Mouse (Mus musculus) CH12.LX (cell line): ENCODE results near the gene Abca1. TPM values are rescaled to one million over a fixed set of nuclear protein-coding genes. Genes with fewer than 3 reads are reported as not detected.

Experiments used
- DNase-seq: peaks from one replicate; pipeline ENCODE4 v3.0.0-alpha.2; 2013; ENCODE audit errors: extremely low read depth
- H3K27ac ChIP-seq: 2 replicates; pipeline ENCODE4 v1.5.1; 2012; ENCODE audit warnings: low read depth, mild to moderate bottlenecking, control low read depth, moderate library complexity; ENCODE audit not compliant: insufficient read depth
- H3K27me3 ChIP-seq: replicated peaks from 2 replicates; pipeline ENCODE3; 2012; ENCODE audit warnings: inconsistent platforms
- H3K36me3 ChIP-seq, 2 experiments: replicated peaks in 1 of 2; 2 replicates each; pipeline versions ENCODE3 to v1.6.1; 2012; ENCODE audit warnings: inconsistent platforms in 1 of 2, low read length in 1 of 2, mild to moderate bottlenecking in 1 of 2, mixed read lengths in 1 of 2, moderate library complexity in 1 of 2; ENCODE audit not compliant: control insufficient read depth in 1 of 2, insufficient read depth in 1 of 2
- H3K4me1 ChIP-seq, 2 experiments: 2 replicates each; pipeline ENCODE4 v1.6.1; 2012; ENCODE audit warnings: inconsistent platforms in 1 of 2, moderate library complexity in 1 of 2; ENCODE audit not compliant: insufficient read depth in 2 of 2, control insufficient read depth in 1 of 2
- H3K4me2 ChIP-seq: 2 replicates; pipeline ENCODE4 v1.6.1; 2012; ENCODE audit warnings: low read depth, mild to moderate bottlenecking, control low read depth; ENCODE audit not compliant: poor library complexity, insufficient read depth, severe bottlenecking
- H3K4me3 ChIP-seq, 3 experiments: fragments of 150-350 bp in 1 of 3; sonication (generic) in 1 of 3; replicated peaks in 1 of 3; 2 replicates each; pipeline versions ENCODE3 to v1.5.1; 2011 to 2012; ENCODE audit warnings: low read depth in 2 of 3, low read length in 2 of 3, mild to moderate bottlenecking in 2 of 3, moderate library complexity in 2 of 3, control low read depth in 1 of 3, improper control_type of control experiment in 1 of 3, inconsistent platforms in 1 of 3, mixed read lengths in 1 of 3; ENCODE audit not compliant: poor library complexity in 1 of 3
- H3K79me2 ChIP-seq: replicated peaks from 2 replicates; pipeline ENCODE4 v1.6.1; 2012; ENCODE audit warnings: mild to moderate bottlenecking, moderate library complexity; ENCODE audit not compliant: control insufficient read depth, poor library complexity, insufficient read depth, severe bottlenecking; ENCODE audit errors: extremely low read depth
- H3K9ac ChIP-seq: 2 replicates; pipeline ENCODE4 v1.6.1; 2012; ENCODE audit warnings: low read depth, mild to moderate bottlenecking, control low read depth, moderate library complexity; ENCODE audit not compliant: insufficient read depth
- H3K9me3 ChIP-seq: replicated peaks from 2 replicates; pipeline ENCODE3; 2012; ENCODE audit warnings: low read length, inconsistent platforms, mixed read lengths
- E2F4 ChIP-seq: IDR thresholded peaks from 2 replicates; pipeline ENCODE4 v1.6.1; 2011; ENCODE audit warnings: low read depth, low read length, improper control_type of control experiment; ENCODE audit not compliant: insufficient replicate concordance
- ETS1 ChIP-seq: conservative IDR thresholded peaks from 2 replicates; pipeline ENCODE4 v1.6.1; 2012; ENCODE audit warnings: low read depth, mild to moderate bottlenecking, inconsistent platforms, low read length, improper control_type of control experiment, moderate library complexity
- HCFC1 ChIP-seq: IDR thresholded peaks from 2 replicates; pipeline ENCODE4 v1.6.1; 2012; ENCODE audit warnings: low read depth, mild to moderate bottlenecking, inconsistent platforms, low read length, improper control_type of control experiment
- JUN ChIP-seq: IDR thresholded peaks from 2 replicates; pipeline ENCODE4 v1.6.1; 2011; ENCODE audit warnings: low read depth, mild to moderate bottlenecking, low read length, improper control_type of control experiment, moderate library complexity; ENCODE audit not compliant: insufficient read depth
- JUND ChIP-seq: conservative IDR thresholded peaks from 2 replicates; pipeline ENCODE4 v1.6.1; 2011; ENCODE audit warnings: low read depth, low read length, improper control_type of control experiment
- MEF2A ChIP-seq: IDR thresholded peaks from 2 replicates; pipeline ENCODE4 v1.6.1; 2014; ENCODE audit warnings: low read depth, mild to moderate bottlenecking, inconsistent platforms, low read length, improper control_type of control experiment, borderline replicate concordance
- MYC ChIP-seq: IDR thresholded peaks from 2 replicates; pipeline ENCODE4 v1.6.1; 2011; ENCODE audit warnings: low read depth, mild to moderate bottlenecking, improper control_type of control experiment, low read length
- NRF1 ChIP-seq: IDR thresholded peaks from 2 replicates; pipeline ENCODE4 v1.6.1; 2014; ENCODE audit warnings: low read depth, mild to moderate bottlenecking, inconsistent platforms, low read length, improper control_type of control experiment, moderate library complexity
- PAX5 ChIP-seq: IDR thresholded peaks from 2 replicates; pipeline ENCODE4 v1.6.1; 2012; ENCODE audit warnings: low read length, inconsistent platforms, mixed read lengths
- POLR2A ChIP-seq: IDR thresholded peaks from 2 replicates; pipeline ENCODE4 v1.6.1; 2011; ENCODE audit warnings: low read depth, mild to moderate bottlenecking, improper control_type of control experiment, low read length
- RAD21 ChIP-seq: IDR thresholded peaks from 2 replicates; pipeline ENCODE4 v1.6.1; 2011; ENCODE audit warnings: low read depth, mild to moderate bottlenecking, low read length, improper control_type of control experiment, moderate library complexity
- RCOR1 ChIP-seq: conservative IDR thresholded peaks from 2 replicates; pipeline ENCODE4 v1.6.1; 2012; ENCODE audit warnings: low read depth, mild to moderate bottlenecking, inconsistent platforms, low read length, improper control_type of control experiment
- SIN3A ChIP-seq: IDR thresholded peaks from 2 replicates; pipeline ENCODE4 v1.6.1; 2012; ENCODE audit warnings: low read length, improper control_type of control experiment, inconsistent platforms
- SMC3 ChIP-seq: IDR thresholded peaks from 2 replicates; pipeline ENCODE4 v1.6.1; 2011; ENCODE audit warnings: low read depth, low read length, improper control_type of control experiment
- USF1 ChIP-seq: IDR thresholded peaks from 2 replicates; pipeline ENCODE4 v1.6.1; 2014; ENCODE audit warnings: low read depth, mild to moderate bottlenecking, inconsistent platforms, low read length, improper control_type of control experiment
- ZKSCAN1 ChIP-seq: IDR thresholded peaks from 2 replicates; pipeline ENCODE4 v1.6.1; 2012; ENCODE audit warnings: low read depth, inconsistent platforms, low read length, improper control_type of control experiment, borderline replicate concordance
- ZMIZ1 ChIP-seq: IDR thresholded peaks from 2 replicates; pipeline ENCODE4 v1.6.1; 2012; ENCODE audit warnings: low read depth, mild to moderate bottlenecking, inconsistent platforms, low read length, improper control_type of control experiment
- ZNF384 ChIP-seq: IDR thresholded peaks from 2 replicates; pipeline ENCODE4 v1.6.1; 2012; ENCODE audit warnings: low read depth, low read length, improper control_type of control experiment, inconsistent platforms
- dilution Hi-C: fragments of 300-500 bp; cut with MboI; formaldehyde crosslinking; loops from 2 replicates; pipeline ENCODE4 v1.14.3; 2020; ENCODE audit warnings: low sequenced_read_pairs; ENCODE audit not compliant: extremely low pct_unique_long_range_greater_than_20kb, extremely low pct_ligation_motif_present
- in situ Hi-C: fragments of 300-500 bp; cut with MboI; formaldehyde crosslinking; loops from 3 replicates; pipeline ENCODE4 v1.14.3; 2019; ENCODE audit warnings: low sequenced_read_pairs, low pct_ligation_motif_present, low pct_unique_long_range_greater_than_20kb, mixed read lengths
- polyA plus RNA-seq: library from polyadenylated mRNA; unstranded; fragments of >175 nt; gene quantifications from 2 replicates; pipeline ENCODE4 v1.2.1, GENCODE M21; 2012; ENCODE audit warnings: low read depth; ENCODE audit not compliant: insufficient read length
- total RNA-seq, 2 experiments: library from RNA; depleted of rRNA; stranded (reverse); fragments of 300-350 nt in 1 of 2; fragments of >200 nt in 1 of 2; gene quantifications; 2 replicates each; pipeline ENCODE4 v1.2.3; 2012 to 2014

Gene Abca1
- total and polyA plus RNA-seq, 3 experiments, result 0.13 to 0.46 (median 0.35) TPM

- Histone ChIP-seq H3K27me3 (no peaks in the 10 kb centered on the region), H3K36me3 (peaks cover 24 to 44% of the 10 kb centered on the region in 2 experiments), H3K27ac (no peak overlapping the region), H3K9me3 (no peaks in the 10 kb centered on the region), H3K79me2 (no peaks in the 10 kb centered on the region), H3K4me1 (no peaks in the 10 kb centered on the region), H3K9ac (no peak overlapping the region), H3K4me3 (no peak overlapping the region), H3K4me2 (no peak overlapping the region)
- TF ChIP-seq ZKSCAN1 (no peak), E2F4 (no peak), JUN (no peak), SIN3A (no peak), SMC3 (no peak), MEF2A (no peak), PAX5 (no peak), POLR2A (no peak)
- no peak for DNase-seq
- dilution Hi-C loops (no loop called here), in situ Hi-C loops (no loop called here)
These were observed 136.3 kb downstream of the Abca1 start for GRCm38 (mm10) chr4:53023189-53023925.

GRCm38 (mm10) chr4:53018392-53018791 lies 141.3 kb downstream of the Abca1 start:
- Histone ChIP-seq H3K4me1 (peaks cover 0 to 24% of the 10 kb centered on the region in 2 experiments; a peak in 2 of 4 replicates), H3K9me3 (peaks cover 4% of the 10 kb centered on the region), H3K9ac (no peak overlapping the region), H3K79me2 (0 out of 2 replicates have a peak, but pooled peaks cover 2% of the 10 kb centered on the region), H3K36me3 (peaks cover 37 to 60% of the 10 kb centered on the region in 2 experiments), H3K27ac (no peak overlapping the region), H3K4me2 (no peak overlapping the region), H3K4me3 (no peak overlapping the region), H3K27me3 (no peaks in the 10 kb centered on the region)
- DNase-seq, result no peak
- TF ChIP-seq MYC, result no peak
- no peak for TF ChIP-seq ZMIZ1
- no peak for TF ChIP-seq NRF1
- no peak for TF ChIP-seq ZNF384
- no peak for TF ChIP-seq SIN3A
- TF ChIP-seq HCFC1, result no peak
- in situ Hi-C loops (no loop called here), dilution Hi-C loops (no loop called here)

GRCm38 (mm10) chr4:53015024-53015423 lies 144.7 kb downstream of the Abca1 start:
- in situ Hi-C loops (no loop called here), dilution Hi-C loops (no loop called here)
- Histone ChIP-seq H3K9me3 (peaks cover 4% of the 10 kb centered on the region), H3K79me2 (0 out of 2 replicates have a peak, but pooled peaks cover 2% of the 10 kb centered on the region), H3K4me1 (peaks cover 0 to 34% of the 10 kb centered on the region in 2 experiments; a peak in 2 of 4 replicates), H3K27me3 (no peaks in the 10 kb centered on the region), H3K4me2 (no peak overlapping the region), H3K36me3 (peaks cover 24 to 36% of the 10 kb centered on the region in 2 experiments), H3K4me3 (no peak overlapping the region), H3K27ac (no peak overlapping the region), H3K9ac (no peak overlapping the region)
- TF ChIP-seq JUND, result peak; percentile 85
- TF ChIP-seq JUN, result peak; percentile 61
- no peak for TF ChIP-seq RAD21
- TF ChIP-seq PAX5, result no peak
- TF ChIP-seq USF1, result no peak
- no peak for TF ChIP-seq MEF2A
- no peak for TF ChIP-seq ETS1
- TF ChIP-seq RCOR1, result no peak
- peak; percentile 71 for DNase-seq
